Mouse (Mus musculus) lung, adult 2 months (tissue): ENCODE data around the gene Nae1.
A peak's percentile ranks its signal among the peaks of the same experiment; 100 is the strongest.

Source experiments
- CTCF ChIP-seq: fragments of 200-500 bp; IDR thresholded peaks from 2 replicates; pipeline ENCODE4 v1.5.1; 2011; ENCODE audit warnings: mild to moderate bottlenecking, low read length, control low read depth; ENCODE audit not compliant: insufficient read depth
- POLR2A ChIP-seq: fragments of 200-500 bp; IDR thresholded peaks from 2 replicates; pipeline ENCODE4 v1.6.1; 2011; ENCODE audit warnings: low read depth, mild to moderate bottlenecking, control low read depth, low read length, borderline replicate concordance; ENCODE audit errors: extremely low read depth

DNA sequence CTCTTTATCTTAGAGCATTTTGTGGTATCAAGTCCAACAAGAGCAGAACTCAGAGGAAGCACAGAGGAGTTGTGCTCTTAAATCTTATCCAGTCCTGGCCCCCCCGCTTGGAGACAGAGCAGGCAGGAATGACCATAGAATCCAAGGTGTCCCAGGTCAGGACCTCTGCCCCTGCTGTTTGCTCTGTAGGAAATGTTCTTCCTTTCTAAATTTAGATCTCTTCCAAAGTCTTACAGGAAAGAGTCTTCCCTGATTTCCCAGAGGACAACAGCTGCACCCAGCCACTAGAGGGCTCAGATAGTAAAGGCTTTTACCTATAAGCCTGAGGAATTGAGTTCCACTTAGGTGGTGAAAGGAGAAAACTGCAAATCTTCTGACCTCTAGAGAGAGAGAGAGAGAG lies 35.1 kb upstream of the Nae1 start:
- TF ChIP-seq CTCF (0 out of 2 replicates have a peak, but pooled peaks have one; percentile 1), POLR2A (no peak)
